Mouse (Mus musculus) embryo, embryonic 10 days (tissue): ENCODE measurements at regions not wholly inside any gene's neighbourhood (a gene's known extent, or its start where the extent isn't known, plus 50 kb on each side); places are given as distances from the start of the nearest gene placed in this dataset.

Experiments
- DNase-seq: peaks from one replicate; pipeline ENCODE4 v3.0.0-alpha.2; 2015; ENCODE audit warnings: low spot score

- no peak for DNase-seq
Measured at GRCm38 (mm10) chr15:63171003-63171402, 674.0 kb downstream of the Gsdmc2 start.

- no peak for DNase-seq
Measured at GRCm38 (mm10) chr15:63170171-63170570, 674.8 kb downstream of the Gsdmc2 start.

DNA sequence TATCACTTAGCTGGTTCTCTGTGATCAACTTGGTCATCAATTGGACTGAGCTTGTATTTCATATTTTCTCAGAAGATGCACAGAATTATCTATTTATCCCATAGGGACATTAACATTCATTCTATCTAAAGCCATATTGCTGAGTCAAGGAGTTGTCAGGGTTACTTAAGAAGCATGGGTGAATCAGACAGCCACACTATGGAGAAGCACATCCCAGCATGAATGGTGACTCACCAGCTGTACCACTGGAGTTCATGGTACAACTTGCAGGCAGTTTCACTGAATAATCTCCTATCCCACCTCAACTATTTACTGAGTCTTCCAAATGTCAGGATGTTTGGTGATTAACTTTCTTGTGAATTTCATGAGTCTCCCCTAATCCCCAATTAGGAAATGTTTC is 678.6 kb downstream of the Gsdmc2 start:
- DNase-seq = no peak

GRCm38 (mm10) chr15:63163550-63164279 is 681.3 kb downstream of the Gsdmc2 start:
- peak; percentile 36 for DNase-seq

DNA sequence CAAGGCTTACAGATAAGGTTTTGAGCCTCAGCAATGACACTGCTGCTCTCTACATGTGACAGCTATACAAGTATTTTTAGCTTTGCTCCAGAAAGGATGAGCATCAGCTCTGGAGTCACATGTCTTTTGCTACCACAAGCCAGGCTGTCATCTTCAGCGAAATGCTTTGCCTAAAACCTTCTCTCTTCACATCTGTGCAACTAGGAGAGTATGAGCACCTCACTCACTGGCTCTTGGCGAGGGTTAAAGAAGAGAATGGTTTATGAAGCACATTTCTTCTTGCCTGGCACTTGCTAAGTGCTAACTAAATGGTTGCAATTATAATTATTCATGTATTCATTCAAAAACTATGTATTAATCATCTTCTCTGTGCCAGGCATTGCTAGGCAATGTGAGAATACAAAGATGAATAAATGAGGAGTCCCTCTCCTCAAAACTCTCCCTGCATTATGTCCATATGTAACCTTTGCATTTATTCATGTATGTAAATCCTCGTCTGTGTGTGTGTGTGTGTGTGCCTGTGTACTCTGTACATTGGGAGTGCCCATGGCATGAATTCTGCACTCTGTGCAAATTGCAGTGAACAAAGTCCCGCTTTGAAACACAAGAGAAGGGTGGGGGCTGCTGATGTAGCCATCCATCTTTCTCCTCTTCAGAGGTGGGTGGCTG is 682.0 kb downstream of the Gsdmc2 start:
- no peak for DNase-seq

DNA sequence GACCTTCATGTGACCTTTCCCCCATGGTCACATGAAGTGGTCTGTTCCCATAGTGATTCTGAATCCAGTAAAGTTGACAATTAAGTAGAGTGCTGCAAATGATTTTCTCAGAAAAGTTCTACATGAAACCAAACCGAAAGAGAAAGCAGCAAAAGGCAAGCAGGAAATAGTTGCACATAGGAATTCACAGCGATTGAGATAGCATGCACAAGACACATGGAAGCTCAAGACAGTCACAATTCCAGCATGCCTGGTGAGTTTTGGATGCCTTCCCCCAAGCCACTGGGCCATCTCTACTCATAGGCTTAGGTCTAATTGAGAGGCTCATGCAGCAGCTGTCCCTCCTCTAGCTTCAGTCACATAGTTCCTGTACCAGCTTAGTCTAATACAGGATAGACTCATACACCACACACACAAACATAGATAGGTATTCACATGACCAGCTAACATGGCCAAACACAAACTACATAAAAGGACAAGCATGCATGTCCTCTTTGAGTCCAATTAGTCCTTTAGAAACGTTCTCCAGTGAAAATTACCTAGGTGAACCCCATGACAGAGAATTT is 721.8 kb downstream of the Gsdmc2 start:
- DNase-seq = no peak

DNA sequence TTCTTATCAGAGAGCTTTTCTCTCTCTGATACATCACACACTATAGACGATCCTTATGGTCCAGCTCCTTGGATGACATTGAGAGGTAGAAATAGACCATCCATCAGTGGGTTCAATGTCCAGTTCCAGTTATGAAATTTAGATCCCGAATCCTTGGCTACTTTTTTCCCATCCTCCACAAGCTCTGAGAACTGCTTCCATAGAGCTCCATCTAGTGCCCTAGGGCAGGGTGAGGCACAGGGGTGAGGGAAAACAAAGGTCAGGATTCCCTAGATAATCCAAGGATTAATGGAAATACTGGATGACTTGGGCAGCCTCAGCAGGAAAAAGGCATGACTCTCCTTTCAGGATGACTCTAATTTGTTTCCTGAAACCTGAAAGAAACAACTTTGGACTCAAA is 732.1 kb downstream of the Gsdmc2 start:
- DNase-seq = peak; percentile 20

- no peak for DNase-seq
Measured at GRCm38 (mm10) chr15:63100093-63100492, 744.9 kb downstream of the Gsdmc2 start.

- no peak for DNase-seq
Measured at GRCm38 (mm10) chr15:63081972-63082371, 763.0 kb downstream of the Gsdmc2 start.

DNA sequence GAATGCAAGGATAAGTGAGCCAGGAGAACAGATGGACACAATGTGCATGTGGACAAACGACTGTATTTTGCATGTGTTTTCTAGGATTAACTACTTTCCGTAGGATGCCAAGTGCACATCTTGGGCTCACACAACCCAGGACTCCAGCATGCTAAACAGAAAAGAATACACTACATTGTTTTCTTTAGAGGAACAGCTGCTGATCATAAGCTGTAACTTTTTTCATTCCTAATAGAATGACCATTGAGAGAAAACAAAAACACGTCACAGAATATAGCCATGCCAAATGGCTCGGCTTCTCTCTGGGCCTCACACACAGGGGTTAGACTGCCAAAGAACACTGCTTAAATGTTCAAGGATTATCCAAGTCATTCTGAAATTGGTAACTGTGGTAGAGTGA is 765.2 kb downstream of the Gsdmc2 start:
- DNase-seq = no peak

DNA sequence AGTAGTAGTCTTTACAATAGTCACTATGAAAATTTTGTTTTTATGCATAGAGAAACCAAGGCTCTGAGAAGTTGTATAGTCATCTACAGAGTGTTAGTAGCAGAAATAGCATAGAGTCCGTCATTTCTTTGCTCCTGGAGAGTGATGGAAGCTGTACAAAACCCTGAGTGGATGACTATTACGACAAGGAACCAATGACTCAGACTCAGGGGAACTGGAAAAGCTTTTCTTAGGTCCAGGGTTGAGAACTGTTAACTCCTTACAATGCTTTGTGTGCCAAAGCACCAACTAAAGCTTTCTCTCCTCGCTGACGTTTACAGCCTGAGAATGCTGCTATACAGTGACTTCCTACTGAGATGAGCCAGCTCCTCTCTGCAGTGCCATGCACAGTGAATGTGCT is 773.1 kb downstream of the Gsdmc2 start:
- DNase-seq = no peak

DNA sequence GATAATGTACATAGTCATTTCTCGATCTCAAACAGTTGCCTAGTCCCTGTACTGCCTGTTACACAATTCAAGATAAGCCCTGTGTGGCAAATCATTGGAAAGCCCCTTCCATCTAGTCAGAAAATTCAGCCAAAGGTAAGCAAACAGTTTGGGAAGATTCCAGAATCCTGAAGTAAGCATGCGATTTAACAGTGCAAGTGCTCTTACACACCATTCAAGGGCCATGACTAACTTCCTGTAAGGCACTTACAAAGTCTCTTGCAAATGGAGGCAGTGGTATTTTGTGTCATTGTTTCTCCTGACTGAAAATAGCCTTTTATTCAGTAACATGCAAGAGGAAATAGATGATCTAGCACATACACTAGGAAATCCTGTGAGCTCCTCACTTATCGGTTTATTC is 777.9 kb downstream of the Gsdmc2 start:
- DNase-seq = no peak

DNA sequence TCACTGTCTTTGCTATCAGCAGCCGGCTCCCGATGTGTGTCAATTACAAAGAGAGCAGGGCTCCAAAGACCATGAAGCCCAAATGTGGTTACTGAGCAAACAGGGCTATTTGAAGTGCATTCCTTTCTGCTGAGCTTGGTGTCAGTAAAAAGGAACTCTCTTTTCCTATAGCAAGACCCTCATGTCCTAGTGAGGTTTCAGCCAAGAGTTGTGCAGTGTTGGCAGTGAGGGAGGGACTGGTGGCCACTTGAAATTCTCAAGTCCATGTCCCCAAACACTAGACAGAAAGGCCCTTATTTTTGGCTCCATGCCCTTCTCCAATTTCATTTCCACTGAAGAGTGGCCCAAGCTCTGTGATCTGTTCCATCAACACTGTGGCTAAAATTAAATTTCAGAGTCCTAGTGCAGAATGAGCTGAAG is 778.9 kb downstream of the Gsdmc2 start:
- DNase-seq = peak; percentile 5

DNA sequence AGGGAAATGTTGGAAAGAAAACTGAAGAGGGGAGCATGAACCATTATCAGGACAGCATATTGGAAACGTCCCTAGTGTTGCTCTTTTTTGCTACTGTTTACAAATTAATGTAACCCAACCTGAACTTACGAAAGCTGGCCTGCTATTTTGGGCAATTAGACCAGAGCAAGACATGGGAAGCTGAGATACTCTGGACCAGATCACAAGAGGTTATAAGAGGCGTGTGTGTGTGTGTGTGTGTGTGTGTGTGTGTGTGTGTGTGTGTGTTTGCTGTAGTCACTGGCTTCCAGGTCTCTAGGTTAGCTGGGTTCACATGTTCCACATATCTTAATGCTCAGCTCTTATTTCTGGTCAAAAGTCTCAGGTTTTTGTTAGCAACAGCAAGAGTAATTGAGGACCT is 783.1 kb downstream of the Gsdmc2 start:
- no peak for DNase-seq

DNA sequence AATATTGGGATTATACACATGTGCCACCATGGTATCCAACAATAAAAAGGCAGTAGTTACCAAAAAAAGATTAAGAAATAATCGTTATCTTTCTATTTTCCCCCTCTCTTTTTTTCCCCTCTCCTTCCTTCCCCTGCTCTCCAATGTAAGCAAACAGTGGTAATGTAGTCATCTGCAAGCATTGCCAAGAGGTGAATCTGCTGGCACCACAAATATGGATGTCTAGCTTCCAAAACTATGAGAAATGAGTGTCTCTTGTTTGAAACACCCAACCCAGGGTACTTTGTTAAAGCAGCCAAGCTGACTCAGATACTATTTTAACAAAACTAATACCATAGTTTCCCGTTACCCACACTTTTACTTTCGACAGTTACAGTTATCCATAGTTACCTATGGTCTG is 784.2 kb downstream of the Gsdmc2 start:
- DNase-seq = no peak

DNA sequence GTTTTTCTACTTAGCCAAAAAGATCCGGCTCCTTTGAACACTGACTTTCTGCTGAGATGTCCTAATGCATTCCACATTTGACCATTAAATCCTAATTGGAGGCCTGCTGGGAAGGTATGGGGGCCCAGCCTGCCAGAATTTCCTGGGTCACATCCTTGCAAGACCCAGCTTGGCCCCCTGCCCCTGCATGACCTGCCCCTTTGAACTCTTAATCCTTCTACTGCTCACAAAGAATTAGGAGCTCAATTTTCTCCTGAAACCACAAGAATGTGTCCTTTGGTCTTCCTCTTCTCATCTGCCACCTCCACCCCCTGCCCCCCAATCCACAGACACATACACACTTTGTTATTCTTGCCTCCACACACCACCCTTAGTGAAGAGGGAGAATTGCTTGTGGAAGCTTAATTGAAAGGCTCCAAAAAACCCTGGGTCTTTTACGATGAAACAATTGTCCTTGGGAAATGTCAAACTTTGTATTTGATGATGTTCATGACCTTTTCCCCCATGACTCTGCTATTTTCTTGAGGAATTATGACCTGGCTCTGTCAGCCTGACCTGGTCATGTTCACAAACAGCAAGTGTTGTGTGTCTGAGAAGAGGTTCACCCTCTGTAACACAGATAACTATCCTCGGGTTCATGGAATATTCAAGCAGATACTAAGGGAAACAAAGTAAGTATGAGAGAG is 792.3 kb downstream of the Gsdmc2 start:
- peak; percentile 91 for DNase-seq

GRCm38 (mm10) chr15:63050033-63050432 is 794.9 kb downstream of the Gsdmc2 start:
- DNase-seq = no peak

DNA sequence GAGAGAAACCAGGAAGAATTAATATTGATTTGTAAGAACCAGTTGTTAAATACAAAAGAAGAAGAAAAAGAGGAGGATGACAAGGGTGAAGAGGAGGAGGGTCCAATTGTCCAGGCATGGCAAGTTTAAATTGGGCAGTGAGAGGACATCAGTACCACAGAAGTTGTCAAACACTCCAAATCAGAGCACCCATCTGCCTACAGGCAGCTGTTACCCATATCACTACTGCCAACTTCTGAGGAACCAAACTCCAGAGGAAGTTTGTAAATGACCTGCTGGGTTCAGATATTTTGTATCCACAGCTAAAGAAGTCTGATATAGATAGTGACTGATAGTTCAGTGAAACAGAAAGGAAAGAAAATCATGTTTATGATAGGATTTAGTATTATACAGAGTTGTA is 802.6 kb downstream of the Gsdmc2 start:
- DNase-seq = no peak

- DNase-seq = no peak
Measured at GRCm38 (mm10) chr15:63036241-63036640, 808.7 kb downstream of the Gsdmc2 start.

- DNase-seq = no peak
Measured at GRCm38 (mm10) chr15:63020826-63021225, 824.2 kb downstream of the Gsdmc2 start.

DNA sequence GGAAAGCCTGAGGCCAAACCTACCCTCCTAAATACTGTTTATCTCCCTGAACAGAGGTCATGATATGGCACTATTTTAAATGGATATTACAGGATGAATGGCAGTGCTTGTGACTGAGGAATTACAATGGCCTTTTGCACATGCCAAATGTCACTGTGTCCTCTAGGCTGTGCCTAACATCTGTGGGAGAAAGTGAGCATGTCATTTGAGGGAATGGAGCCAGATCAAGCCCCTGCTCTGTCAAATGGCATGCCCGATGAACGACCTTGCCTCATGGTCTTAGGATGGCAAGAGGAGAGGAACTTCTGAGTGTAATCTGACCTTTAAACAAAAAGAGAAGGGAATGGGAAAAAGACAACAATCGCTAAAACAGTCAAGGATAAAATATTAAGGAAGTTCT is 827.0 kb downstream of the Gsdmc2 start:
- DNase-seq = peak; percentile 16

DNA sequence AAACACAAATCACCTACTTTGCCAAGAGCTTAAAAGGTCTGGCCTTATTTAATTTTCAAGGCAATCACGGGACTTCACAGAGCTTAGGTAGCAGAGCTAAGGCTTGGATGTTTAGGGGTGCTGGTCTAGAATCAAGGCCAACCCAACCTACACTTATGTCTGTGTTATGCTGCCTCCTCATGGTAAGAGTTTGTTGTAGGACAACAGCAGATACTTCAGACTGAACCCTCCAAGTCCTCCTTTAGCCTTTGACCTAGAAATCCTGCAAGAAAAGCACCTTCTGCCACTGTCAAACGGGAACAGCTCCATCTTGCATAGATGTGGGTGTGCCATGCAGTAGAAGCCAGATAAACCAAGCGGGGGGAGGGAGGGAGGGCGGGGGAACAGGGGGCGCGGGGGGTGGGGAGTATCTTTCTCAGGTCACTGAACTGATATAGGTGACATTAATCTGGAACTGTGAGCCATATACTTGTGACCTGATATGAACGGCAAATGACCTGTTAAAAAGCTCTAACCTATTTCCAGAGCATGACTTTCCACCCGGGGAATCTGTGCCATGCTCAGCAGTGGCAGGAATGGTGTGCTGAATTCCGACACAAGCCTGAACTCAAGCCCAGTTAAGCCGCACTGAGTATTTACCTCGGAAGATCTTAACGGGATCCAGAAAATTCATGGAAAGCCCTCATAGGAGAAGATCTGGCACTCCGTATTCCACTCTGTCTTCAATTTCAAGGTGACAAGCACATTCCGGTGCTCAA is 838.3 kb downstream of the Gsdmc2 start:
- peak; percentile 4 for DNase-seq
